Mouse (Mus musculus) stomach, embryonic 15.5 days (tissue): ENCODE measurements around the gene Dlgap3. TPM values are rescaled to one million over a fixed set of nuclear protein-coding genes. Genes with fewer than 3 reads are reported as not detected.

ENCODE experiments used
- polyA plus RNA-seq: library from polyadenylated mRNA; unstranded; fragments of >200 nt; fragmentation: Nextera tagmentation; extraction: Ambion mirVana; gene quantifications from 2 replicates; pipeline ENCODE4 v1.2.1, GENCODE M21; 2015

The Dlgap3 gene
- polyA plus RNA-seq, 1 experiment from 2014 or later: 1.4 TPM

Other genes starting within 250 kb of the Dlgap3 start
- gene Zmym4, start 201.1 kb upstream of the Dlgap3 start, polyA plus RNA-seq: 16.6 and 18.6 TPM in 2 replicates
- 78.0 and 78.5 TPM in 2 replicates for gene Sfpq, start 147.9 kb upstream of the Dlgap3 start, polyA plus RNA-seq
- 13.2 and 15.2 TPM in 2 replicates for gene Zmym1, start 108.1 kb upstream of the Dlgap3 start, polyA plus RNA-seq
- gene Zmym6, start 91.8 kb upstream of the Dlgap3 start, polyA plus RNA-seq: 17.6 and 20.5 TPM in 2 replicates
- gene Tmem35b, start 45.5 kb upstream of the Dlgap3 start, polyA plus RNA-seq: 21.6 and 24.2 TPM in 2 replicates
- gene Smim12, start 74.6 kb downstream of the Dlgap3 start, polyA plus RNA-seq: 52.5 and 52.6 TPM in 2 replicates
- 15.2 and 15.9 TPM in 2 replicates for gene Gja4, start 144.8 kb downstream of the Dlgap3 start, polyA plus RNA-seq
- 4.3 and 5.6 TPM in 2 replicates for gene Gjb3, start 161.6 kb downstream of the Dlgap3 start, polyA plus RNA-seq
- 0.53 and 0.89 TPM in 2 replicates for gene Gjb4, start 184.9 kb downstream of the Dlgap3 start, polyA plus RNA-seq
- gene Gjb5, start 189.0 kb downstream of the Dlgap3 start, polyA plus RNA-seq: 0.76 and 0.90 TPM in 2 replicates